Mouse (Mus musculus) small intestine, adult 2 months (tissue): ENCODE data around the gene Gpr153. TPM values are rescaled to one million over a fixed set of nuclear protein-coding genes. Genes with fewer than 3 reads are reported as not detected.

Experiments used
- H3K27ac ChIP-seq: fragments of 200-500 bp; 2 replicates; pipeline ENCODE4 v1.5.1; 2012; ENCODE audit warnings: low read depth, low read length, control low read depth, inconsistent platforms; ENCODE audit not compliant: insufficient read depth
- H3K27me3 ChIP-seq: fragments of 200-500 bp; 2 replicates; pipeline ENCODE4 v1.6.1; 2012; ENCODE audit warnings: mild to moderate bottlenecking, moderate library complexity, low read length, inconsistent platforms; ENCODE audit not compliant: control insufficient read depth, insufficient read depth
- H3K36me3 ChIP-seq: fragments of 200-500 bp; 2 replicates; pipeline ENCODE4 v1.6.1; 2012; ENCODE audit warnings: mild to moderate bottlenecking, low read length, control low read depth, inconsistent platforms; ENCODE audit not compliant: control insufficient read depth, insufficient read depth
- H3K4me1 ChIP-seq: fragments of 200-500 bp; 2 replicates; pipeline ENCODE4 v1.6.1; 2012; ENCODE audit warnings: low read length, inconsistent platforms, mixed read lengths; ENCODE audit not compliant: control insufficient read depth, insufficient read depth, insufficient read length
- H3K4me3 ChIP-seq: fragments of 200-500 bp; 2 replicates; pipeline ENCODE4 v1.5.1; 2012; ENCODE audit warnings: low read depth, mild to moderate bottlenecking, control low read depth, inconsistent platforms, low read length, moderate library complexity
- CTCF ChIP-seq: fragments of 200-500 bp; IDR thresholded peaks from 2 replicates; pipeline ENCODE4 v1.5.1; 2012; ENCODE audit warnings: low read depth, mild to moderate bottlenecking, control low read depth, inconsistent platforms, low read length, moderate library complexity, mixed read lengths; ENCODE audit not compliant: insufficient replicate concordance, insufficient read length; ENCODE audit errors: extremely low read depth
- WGBS: fragments of 180-500 bp; shearing (Covaris S2); methylation state at CpG from one replicate; pipeline ENCODE4 v1.1.7; 2018; 5-methylcytosine and 5-hydroxymethylcytosine counted together
- polyA plus RNA-seq: library from polyadenylated mRNA; depleted of rRNA; stranded (reverse); fragments of >200 nt; gene quantifications from 2 replicates; pipeline ENCODE4 v1.2.3, GENCODE M21; 2012; rRNA removed

Gpr153 gene
- polyA plus RNA-seq, 1 experiment, result 9.4 TPM

GRCm38 (mm10) chr4:152333587-152333986 lies 59.6 kb downstream of the Gpr153 start:
- 95% methylated on average over 12 of the region's 12 CpGs for WGBS
- Histone ChIP-seq H3K4me1 (no peaks in the 10 kb centered on the region), H3K4me3 (no peak overlapping the region), H3K27me3 (peaks cover 6% of the 10 kb centered on the region), H3K27ac (no peak overlapping the region), H3K36me3 (peaks cover 47% of the 10 kb centered on the region)
- TF ChIP-seq CTCF, result no peak

Other genes with a start within 250 kb of the Gpr153 start
- gene Zbtb48, start 246.6 kb upstream of the Gpr153 start, polyA plus RNA-seq, result 12.5 and 13.6 TPM in 2 replicates
- 0.05 TPM in 1 of 2 replicates, not detected in the other for gene Tas1r1, start 235.7 kb upstream of the Gpr153 start, polyA plus RNA-seq
- gene Nol9, start 234.9 kb upstream of the Gpr153 start, polyA plus RNA-seq, result 9.7 and 14.3 TPM in 2 replicates
- 7.0 and 15.7 TPM in 2 replicates for gene Plekhg5, start 201.7 kb upstream of the Gpr153 start, polyA plus RNA-seq
- gene Tnfrsf25, start 158.3 kb upstream of the Gpr153 start, polyA plus RNA-seq, result 1.9 and 3.8 TPM in 2 replicates
- gene Espn, start 121.9 kb upstream of the Gpr153 start, polyA plus RNA-seq, result 124 and 572 TPM in 2 replicates
- gene Hes2, start 115.4 kb upstream of the Gpr153 start, polyA plus RNA-seq, result 8.3 and 51.7 TPM in 2 replicates
- gene Acot7, start 96.1 kb upstream of the Gpr153 start, polyA plus RNA-seq, result 30.0 and 33.4 TPM in 2 replicates
- not detected in 2 replicates for gene Hes3, start 17.4 kb downstream of the Gpr153 start, polyA plus RNA-seq
- gene Icmt, start 23.0 kb downstream of the Gpr153 start, polyA plus RNA-seq, result 16.5 and 26.5 TPM in 2 replicates
- gene Rnf207, start 44.8 kb downstream of the Gpr153 start, polyA plus RNA-seq, result 2.1 and 3.7 TPM in 2 replicates
- gene Rpl22, start 51.5 kb downstream of the Gpr153 start, polyA plus RNA-seq, result 5.0 and 8.7 TPM in 2 replicates
- 0.34 and 0.67 TPM in 2 replicates for gene Chd5, start 64.4 kb downstream of the Gpr153 start, polyA plus RNA-seq
- 0.60 and 0.68 TPM in 2 replicates for gene Nphp4, start 202.5 kb downstream of the Gpr153 start, polyA plus RNA-seq
- 2.1 and 4.3 TPM in 2 replicates for gene Kcnab2, start 203.6 kb downstream of the Gpr153 start, polyA plus RNA-seq